Mouse (Mus musculus): ENCODE measurements around the gene Pqbp1. TPM values are rescaled to one million over a fixed set of nuclear protein-coding genes. Genes with fewer than 3 reads are reported as not detected.
A peak's percentile ranks its signal among the peaks of the same experiment; 100 is the strongest.

Gene Pqbp1
- total RNA-seq, 1 experiment from 2014 or later = 190 TPM

- peak; percentile 83 for ATAC-seq (ENCODE audit: extremely low read depth, insufficient number of reproducible peaks, low FRiP score, poor library complexity, severe bottlenecking)
These were observed 15.1 kb downstream of the Pqbp1 start, which contains the start of gene Slc35a2 for GRCm38 (mm10) chrX:7883841-7884567. TSS of gene Slc35a2 (plus strand) at chrX:7884028.

- peak; percentile 63 for ATAC-seq (ENCODE audit: extremely low read depth, insufficient number of reproducible peaks, low FRiP score, poor library complexity, severe bottlenecking)
These were observed 19.2 kb downstream of the Pqbp1 start for GRCm38 (mm10) chrX:7879819-7880218.

GRCm38 (mm10) chrX:7878495-7878894 lies 20.6 kb downstream of the Pqbp1 start:
- no peak for ATAC-seq (ENCODE audit: extremely low read depth, insufficient number of reproducible peaks, low FRiP score, poor library complexity, severe bottlenecking)

GRCm38 (mm10) chrX:7878007-7878419 lies 21.1 kb downstream of the Pqbp1 start, which contains the start of gene Pim2:
TSS of gene Pim2 (plus strand) at chrX:7878262.
- ATAC-seq (ENCODE audit: extremely low read depth, insufficient number of reproducible peaks, low FRiP score, poor library complexity, severe bottlenecking) = peak; percentile 91

- no peak for ATAC-seq (ENCODE audit: extremely low read depth, insufficient number of reproducible peaks, low FRiP score, poor library complexity, severe bottlenecking)
These were observed 29.2 kb downstream of the Pqbp1 start for GRCm38 (mm10) chrX:7869826-7870225.

- no peak for ATAC-seq (ENCODE audit: extremely low read depth, insufficient number of reproducible peaks, low FRiP score, poor library complexity, severe bottlenecking)
These were observed 30.6 kb downstream of the Pqbp1 start for GRCm38 (mm10) chrX:7868506-7868905.

- no peak for ATAC-seq (ENCODE audit: extremely low read depth, insufficient number of reproducible peaks, low FRiP score, poor library complexity, severe bottlenecking)
These were observed 31.9 kb downstream of the Pqbp1 start for GRCm38 (mm10) chrX:7867141-7867540.

GRCm38 (mm10) chrX:7865786-7866185 lies 33.3 kb downstream of the Pqbp1 start:
- no peak for ATAC-seq (ENCODE audit: extremely low read depth, insufficient number of reproducible peaks, low FRiP score, poor library complexity, severe bottlenecking)

GRCm38 (mm10) chrX:7865343-7865742 lies 33.7 kb downstream of the Pqbp1 start:
- peak; percentile 23; the same call in 1 of the 2 replicates for ATAC-seq (ENCODE audit: extremely low read depth, insufficient number of reproducible peaks, low FRiP score, poor library complexity, severe bottlenecking)

- peak; percentile 46; the same call in 1 of the 2 replicates for ATAC-seq (ENCODE audit: extremely low read depth, insufficient number of reproducible peaks, low FRiP score, poor library complexity, severe bottlenecking)
These were observed 34.5 kb downstream of the Pqbp1 start for GRCm38 (mm10) chrX:7864551-7864950.

GRCm38 (mm10) chrX:7863181-7863580 lies 35.9 kb downstream of the Pqbp1 start:
- ATAC-seq (ENCODE audit: extremely low read depth, insufficient number of reproducible peaks, low FRiP score, poor library complexity, severe bottlenecking) = no peak

GRCm38 (mm10) chrX:7859191-7859753 lies 39.8 kb downstream of the Pqbp1 start:
- ATAC-seq (ENCODE audit: extremely low read depth, insufficient number of reproducible peaks, low FRiP score, poor library complexity, severe bottlenecking) = no peak

GRCm38 (mm10) chrX:7854578-7854977 lies 44.5 kb downstream of the Pqbp1 start:
- 0 out of 2 replicates have a peak, but pooled peaks have one; percentile 56 for ATAC-seq (ENCODE audit: extremely low read depth, insufficient number of reproducible peaks, low FRiP score, poor library complexity, severe bottlenecking)

- no peak for ATAC-seq (ENCODE audit: extremely low read depth, insufficient number of reproducible peaks, low FRiP score, poor library complexity, severe bottlenecking)
These were observed 51.2 kb downstream of the Pqbp1 start for GRCm38 (mm10) chrX:7847845-7848244.

Other genes with a start within 250 kb of the Pqbp1 start
- 37.0 and 40.0 TPM in 2 replicates for gene Prickle3, start 242.0 kb downstream of the Pqbp1 start, total RNA-seq (2017)
- 137 and 138 TPM in 2 replicates for gene Plp2, start 227.9 kb downstream of the Pqbp1 start, total RNA-seq (2017)
- gene Magix, start 218.0 kb downstream of the Pqbp1 start, total RNA-seq (2017) = 1.4 TPM in 1 of 2 replicates, not detected in the other
- 67.2 and 69.5 TPM in 2 replicates for gene Gpkow, start 202.1 kb downstream of the Pqbp1 start, total RNA-seq (2017)
- 80.8 and 86.0 TPM in 2 replicates for gene Wdr45, start 184.9 kb downstream of the Pqbp1 start, total RNA-seq (2017)
- 3.0 TPM in 1 of 2 replicates, not detected in the other for gene Gm45208, start 177.0 kb downstream of the Pqbp1 start, total RNA-seq (2017)
- 4.4 and 7.1 TPM in 2 replicates for gene Praf2, start 170.8 kb downstream of the Pqbp1 start, total RNA-seq (2017)
- 2.7 TPM in 1 of 2 replicates, not detected in the other for gene Ccdc120, start 148.4 kb downstream of the Pqbp1 start, total RNA-seq (2017)
- gene Tfe3, start 136.7 kb downstream of the Pqbp1 start, total RNA-seq (2017) = 30.7 and 40.0 TPM in 2 replicates
- 261 and 293 TPM in 2 replicates for gene Gripap1, start 109.5 kb downstream of the Pqbp1 start, total RNA-seq (2017)
- 2.2 and 2.6 TPM in 2 replicates for gene Kcnd1, start 77.0 kb downstream of the Pqbp1 start, total RNA-seq (2017)
- gene Otud5, start 57.9 kb downstream of the Pqbp1 start, total RNA-seq (2017) = 200 and 206 TPM in 2 replicates
- 9.3 and 9.5 TPM in 2 replicates for gene Pim2, start 21.0 kb downstream of the Pqbp1 start, total RNA-seq (2017)
- gene Slc35a2, start 15.2 kb downstream of the Pqbp1 start, total RNA-seq (2017) = 23.4 and 25.0 TPM in 2 replicates
- 33.0 and 43.4 TPM in 2 replicates for gene Timm17b, start 88 bp upstream of the Pqbp1 start, total RNA-seq (2017)
- not detected in 2 replicates for gene Gm10491, start 8.6 kb upstream of the Pqbp1 start, total RNA-seq (2017)
- 1.9 TPM in 1 of 2 replicates, not detected in the other for gene Gm10490, start 10.3 kb upstream of the Pqbp1 start, total RNA-seq (2017)
- gene Pcsk1n, start 20.6 kb upstream of the Pqbp1 start, total RNA-seq (2017) = not detected in 2 replicates
- gene Eras, start 29.3 kb upstream of the Pqbp1 start, total RNA-seq (2017) = not detected in 2 replicates
- 6.4 and 9.7 TPM in 2 replicates for gene Hdac6, start 48.6 kb upstream of the Pqbp1 start, total RNA-seq (2017)
- 1.4 and 2.0 TPM in 2 replicates for gene Gata1, start 78.8 kb upstream of the Pqbp1 start, total RNA-seq (2017)
- not detected in 2 replicates for gene Glod5, start 119.2 kb upstream of the Pqbp1 start, total RNA-seq (2017)
- 19.5 and 22.6 TPM in 2 replicates for gene Suv39h1, start 175.5 kb upstream of the Pqbp1 start, total RNA-seq (2017)
- gene Was, start 191.2 kb upstream of the Pqbp1 start, total RNA-seq (2017) = 179 and 193 TPM in 2 replicates
- gene Wdr13, start 233.6 kb upstream of the Pqbp1 start, total RNA-seq (2017) = 55.2 and 56.3 TPM in 2 replicates
- gene Rbm3, start 246.6 kb upstream of the Pqbp1 start, total RNA-seq (2017) = 390 and 446 TPM in 2 replicates